Mouse (Mus musculus): ENCODE results near the gene Gm3618. TPM values are rescaled to one million over a fixed set of nuclear protein-coding genes. Genes with fewer than 3 reads are reported as not detected.
A peak's percentile ranks its signal among the peaks of the same experiment; 100 is the strongest.
"Not testable (repeated sequence)": the region's sequence is repeated elsewhere in the genome, so short reads cannot be mapped to it uniquely, and the experiment has no call there.

Gm3618 gene
- polyA plus RNA-seq (2015; fragmentation: Nextera tagmentation; extraction: Ambion mirVana): not detected in 2 replicates

DNA sequence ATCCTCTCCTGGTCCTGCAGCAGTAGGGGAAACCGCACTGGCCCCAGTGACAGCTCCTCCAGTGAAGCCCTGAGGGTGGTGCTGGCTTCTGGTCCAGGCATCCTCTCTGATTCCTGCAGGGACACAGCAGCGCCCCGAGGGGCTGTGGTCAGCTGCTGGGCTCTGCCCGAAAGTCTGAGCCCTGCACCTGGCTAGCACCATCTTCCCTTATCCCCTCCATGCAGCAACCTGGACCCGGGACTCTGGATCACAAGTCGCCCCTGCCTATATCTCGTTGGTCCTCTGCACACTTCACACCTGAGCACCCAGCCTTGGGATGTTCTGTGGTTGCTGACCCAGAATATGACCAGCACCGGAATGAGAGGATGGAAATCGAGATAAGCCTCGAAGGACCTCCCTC lies at the start of gene Gm3618:
TSS of gene Gm3618 (minus strand) at position 101 of the 400 bp plus-strand sequence.
- not testable (repeated sequence) for H3K9ac ChIP-seq, H3K4me2 ChIP-seq
- WGBS: no CpG with 5 or more reads among the region's 10 CpGs

DNA sequence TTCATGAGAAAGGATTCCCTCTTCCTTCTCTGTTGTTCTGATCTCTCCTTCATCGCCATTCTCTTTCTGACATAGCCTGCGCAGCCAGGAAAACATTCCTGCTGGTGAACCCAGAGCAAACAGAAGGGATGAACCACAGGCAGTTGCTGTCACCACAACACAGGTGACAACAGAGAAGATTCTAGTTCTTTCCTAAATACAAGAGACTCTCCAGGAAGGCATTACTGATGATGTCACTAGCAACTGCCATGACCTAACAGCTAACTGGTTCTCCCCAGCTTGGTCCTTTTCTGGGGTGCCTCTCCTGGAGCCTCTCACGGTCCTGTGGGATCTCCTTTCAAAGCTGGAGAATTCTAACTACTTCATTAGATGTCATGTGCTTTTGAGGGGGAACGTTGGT lies 46.7 kb upstream of the Gm3618 start, which contains the start of gene Gm16440:
TSS of gene Gm16440 (minus strand) at position 101 of the 400 bp plus-strand sequence.
- not testable (repeated sequence) for H3K27ac ChIP-seq; H3K9me3 ChIP-seq; H3K4me1 ChIP-seq (replicated peaks); ATAC-seq (ENCODE audit: low FRiP score); H3K4me3 ChIP-seq; H3K4me2 ChIP-seq; H3K36me3 ChIP-seq; H3K27me3 ChIP-seq; H3K9ac ChIP-seq
- WGBS: 73% methylated on average over 2 of the region's 4 CpGs

More for the DNA sequence above, at the start of gene Gm3618:
- not testable (repeated sequence) for H3K27ac ChIP-seq; H3K36me3 ChIP-seq; H3K9me3 ChIP-seq; H3K27me3 ChIP-seq; ATAC-seq (ENCODE audit: low FRiP score); H3K4me1 ChIP-seq (replicated peaks); H3K4me3 ChIP-seq

DNA sequence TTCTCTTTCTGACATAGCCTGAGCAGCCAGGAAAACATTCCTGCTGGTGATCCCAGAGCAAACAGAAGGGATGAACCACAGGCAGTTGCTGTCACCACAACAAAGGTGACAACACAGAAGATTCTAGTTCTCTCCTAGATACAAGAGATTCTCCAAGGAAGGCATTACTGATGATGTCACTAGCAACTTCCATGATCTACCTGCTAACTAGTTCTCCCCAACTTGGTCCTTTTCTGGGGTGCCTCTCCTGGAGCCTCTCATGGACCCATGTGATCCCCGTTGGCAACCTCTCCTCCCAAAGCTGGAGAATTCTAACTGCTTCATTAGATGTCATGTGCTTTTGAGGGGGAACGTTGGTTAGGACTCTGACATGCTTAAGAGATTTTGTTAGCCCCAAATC lies 38.7 kb downstream of the Gm3618 start, which contains the start of gene Gm21103:
TSS of gene Gm21103 (minus strand) at position 101 of the 400 bp plus-strand sequence.
- ATAC-seq (ENCODE audit: low FRiP score); H3K4me3 ChIP-seq; H3K4me2 ChIP-seq; H3K4me1 ChIP-seq (replicated peaks); H3K9ac ChIP-seq; H3K27me3 ChIP-seq; H3K36me3 ChIP-seq; H3K27ac ChIP-seq; H3K9me3 ChIP-seq: not testable (repeated sequence)
- WGBS: 78% methylated on average over 2 of the region's 2 CpGs

DNA sequence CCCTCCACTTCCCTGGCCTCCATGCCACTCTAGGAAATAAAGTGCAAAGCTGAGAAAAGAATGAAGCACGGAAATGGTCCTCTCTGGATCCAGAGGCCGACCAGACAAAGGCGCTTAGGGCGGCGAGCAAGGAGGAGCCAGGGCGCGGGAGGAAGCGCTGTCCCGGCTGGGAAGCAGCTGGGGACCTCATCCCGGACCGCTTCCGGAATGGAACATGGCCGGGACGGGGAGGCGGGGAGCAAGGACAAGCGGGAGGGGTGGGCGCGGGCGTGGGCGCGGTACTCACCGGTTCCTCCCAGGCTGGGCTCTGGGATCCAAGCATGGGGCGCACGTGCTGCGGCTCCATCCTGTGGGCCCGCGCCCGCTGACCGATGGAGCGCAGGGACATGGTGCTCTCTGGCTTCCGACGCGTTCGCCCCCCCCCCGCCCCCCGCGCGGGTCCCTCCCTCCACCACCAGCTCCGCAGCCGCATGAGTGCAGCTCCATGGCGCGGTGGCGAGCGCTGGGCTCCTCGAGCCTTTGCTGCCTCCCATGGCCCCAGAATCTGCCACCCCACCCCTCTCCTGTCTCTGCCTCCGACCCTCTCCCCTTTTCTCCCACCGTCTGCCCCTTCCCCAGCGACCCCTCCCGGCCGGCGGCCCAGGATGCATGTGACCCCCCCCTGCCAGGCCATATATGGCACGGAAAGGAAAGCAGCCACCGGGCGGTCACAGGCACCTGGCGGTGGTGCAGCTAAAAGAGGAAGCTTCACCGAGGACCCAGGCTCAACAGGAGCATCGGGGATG lies 56.4 kb downstream of the Gm3618 start, which contains the start of gene Gm3411:
TSS of gene Gm3411 (minus strand) at position 320 of the 785 bp plus-strand sequence.
- not testable (repeated sequence) for H3K4me1 ChIP-seq (replicated peaks); ATAC-seq (ENCODE audit: low FRiP score); H3K36me3 ChIP-seq; H3K27me3 ChIP-seq; H3K9me3 ChIP-seq
- peak within 1 kb of the TSS; percentile 60; the same call in 1 of the 2 replicates for H3K27ac ChIP-seq
- H3K4me2 ChIP-seq: peak within 1 kb of the TSS; percentile 62
- peak within 1 kb of the TSS; percentile 54 for H3K4me3 ChIP-seq
- peak within 1 kb of the TSS; percentile 79 for H3K9ac ChIP-seq
- WGBS: 2% methylated on average over 38 of the region's 57 CpGs

Other genes with a start within 250 kb of the Gm3618 start
- 2.9 and 4.1 TPM in 2 replicates for gene Gm8206, start 249.7 kb downstream of the Gm3618 start, polyA plus RNA-seq (2015; fragmentation: Nextera tagmentation; extraction: Ambion mirVana)
- 5.2 and 5.6 TPM in 2 replicates for gene Gm3468, start 235.0 kb downstream of the Gm3618 start, polyA plus RNA-seq (2015; fragmentation: Nextera tagmentation; extraction: Ambion mirVana)
- gene Gm3476, start 217.9 kb downstream of the Gm3618 start, polyA plus RNA-seq (2015; fragmentation: Nextera tagmentation; extraction: Ambion mirVana): not detected in 2 replicates
- not detected in 2 replicates for gene Gm21560, start 124.4 kb downstream of the Gm3618 start, polyA plus RNA-seq (2015; fragmentation: Nextera tagmentation; extraction: Ambion mirVana)
- 6.8 and 7.6 TPM in 2 replicates for gene Gm3411, start 56.4 kb downstream of the Gm3618 start, polyA plus RNA-seq (2015; fragmentation: Nextera tagmentation; extraction: Ambion mirVana)
- gene Gm21103, start 38.8 kb downstream of the Gm3618 start, polyA plus RNA-seq (2015; fragmentation: Nextera tagmentation; extraction: Ambion mirVana): not detected in 2 replicates
- 0.25 TPM in 1 of 2 replicates, not detected in the other for gene Gm16440, start 46.6 kb upstream of the Gm3618 start, polyA plus RNA-seq (2015; fragmentation: Nextera tagmentation; extraction: Ambion mirVana)
- 3.7 and 4.7 TPM in 2 replicates for gene Gm3591, start 68.8 kb upstream of the Gm3618 start, polyA plus RNA-seq (2015; fragmentation: Nextera tagmentation; extraction: Ambion mirVana)
- gene Gm3594, start 100.9 kb upstream of the Gm3618 start, polyA plus RNA-seq (2015; fragmentation: Nextera tagmentation; extraction: Ambion mirVana): not detected in 2 replicates
- not detected in 2 replicates for gene Gm8356, start 193.6 kb upstream of the Gm3618 start, polyA plus RNA-seq (2015; fragmentation: Nextera tagmentation; extraction: Ambion mirVana)
- gene Gm3629, start 246.9 kb upstream of the Gm3618 start, polyA plus RNA-seq (2015; fragmentation: Nextera tagmentation; extraction: Ambion mirVana): 0.38 and 0.74 TPM in 2 replicates